Mouse (Mus musculus) cerebellum, adult 11 months (tissue): Measurements from ENCODE around the gene Tprn.

Source experiments
- DNase-seq: peaks from one replicate; pipeline ENCODE4 v3.0.0; 2022

Tprn gene

GRCm38 (mm10) chr2:25266720-25267119 lies 4.3 kb downstream of the Tprn start:
- peak; percentile 79 for DNase-seq

- peak; percentile 55 for DNase-seq
Measured at GRCm38 (mm10) chr2:25267241-25267640, 4.8 kb downstream of the Tprn start.

- DNase-seq, result no peak
Measured at GRCm38 (mm10) chr2:25267746-25268309, 5.4 kb downstream of the Tprn start.

- peak; percentile 96 for DNase-seq
Measured at GRCm38 (mm10) chr2:25271827-25272511, 9.6 kb downstream of the Tprn start, which contains the start of the genes Ssna1 and Anapc2. Gene Ssna1 (minus strand): TSS chr2:25272438. Gene Anapc2 (plus strand): TSS chr2:25272478.

- DNase-seq, result no peak
Measured at GRCm38 (mm10) chr2:25272515-25272914, 10.1 kb downstream of the Tprn start.

GRCm38 (mm10) chr2:25273010-25273409 lies 10.6 kb downstream of the Tprn start:
- DNase-seq, result peak; percentile 21

GRCm38 (mm10) chr2:25278928-25279882 lies 16.8 kb downstream of the Tprn start:
- peak; percentile 81 for DNase-seq

GRCm38 (mm10) chr2:25285551-25285950 lies 23.1 kb downstream of the Tprn start:
- no peak for DNase-seq

GRCm38 (mm10) chr2:25286314-25286713 lies 23.9 kb downstream of the Tprn start:
- no peak for DNase-seq

GRCm38 (mm10) chr2:25286837-25287636 lies 24.6 kb downstream of the Tprn start:
- peak; percentile 44 for DNase-seq

GRCm38 (mm10) chr2:25287927-25288649 lies 25.7 kb downstream of the Tprn start, which contains the start of gene Tmem210:
Gene Tmem210 (plus strand): TSS chr2:25288145.
- no peak for DNase-seq

GRCm38 (mm10) chr2:25288734-25289345 lies 26.4 kb downstream of the Tprn start:
- DNase-seq, result no peak

GRCm38 (mm10) chr2:25289651-25290050 lies 27.2 kb downstream of the Tprn start, which contains the start of gene Lrrc26:
Gene Lrrc26 (plus strand): TSS chr2:25289915.
- peak; percentile 79 for DNase-seq

- DNase-seq, result peak; percentile 73
Measured at GRCm38 (mm10) chr2:25290101-25290815, 27.8 kb downstream of the Tprn start.

- DNase-seq, result peak; percentile 72
Measured at GRCm38 (mm10) chr2:25290816-25291130, 28.4 kb downstream of the Tprn start.

- peak; percentile 51 for DNase-seq
Measured at GRCm38 (mm10) chr2:25291184-25292053, 29.0 kb downstream of the Tprn start.

GRCm38 (mm10) chr2:25292054-25292544 lies 29.7 kb downstream of the Tprn start:
- DNase-seq, result no peak

GRCm38 (mm10) chr2:25292856-25293255 lies 30.4 kb downstream of the Tprn start:
- peak; percentile 78 for DNase-seq

GRCm38 (mm10) chr2:25293706-25294105 lies 31.3 kb downstream of the Tprn start:
- no peak for DNase-seq
